Mouse (Mus musculus) cerebellum, adult 8-10 months (tissue): Measurements from ENCODE around the gene Phf6.
A peak's percentile ranks its signal among the peaks of the same experiment; 100 is the strongest.
"Not testable (repeated sequence)": the region's sequence is repeated elsewhere in the genome, so short reads cannot be mapped to it uniquely, and the experiment has no call there.

Experiments
- DNase-seq: peaks from one replicate; pipeline ENCODE4 v3.0.0; 2022

Gene Phf6

GRCm38 (mm10) chrX:52911587-52912371 lies at the start of gene Phf6:
TSS of gene Phf6 (plus strand) at chrX:52912266.
- DNase-seq: peak; percentile 84

- no peak for DNase-seq
Measured at GRCm38 (mm10) chrX:52864126-52864525, 47.9 kb upstream of the Phf6 start.

GRCm38 (mm10) chrX:52898486-52898885 lies 13.6 kb upstream of the Phf6 start:
- DNase-seq: not testable (repeated sequence)

GRCm38 (mm10) chrX:52912372-52912728 lies 284 bp downstream of the Phf6 start:
- DNase-seq: no peak

GRCm38 (mm10) chrX:52912826-52913701 lies 998 bp downstream of the Phf6 start:
- DNase-seq: no peak

- DNase-seq: no peak
Measured at GRCm38 (mm10) chrX:52913856-52914255, 1.8 kb downstream of the Phf6 start.

- no peak for DNase-seq
Measured at GRCm38 (mm10) chrX:52914705-52915104, 2.6 kb downstream of the Phf6 start.

GRCm38 (mm10) chrX:52916516-52916915 lies 4.5 kb downstream of the Phf6 start:
- DNase-seq: no peak

- DNase-seq: no peak
Measured at GRCm38 (mm10) chrX:52926726-52927125, 14.7 kb downstream of the Phf6 start.

- DNase-seq: no peak
Measured at GRCm38 (mm10) chrX:52928883-52929282, 16.8 kb downstream of the Phf6 start.

- DNase-seq: no peak
Measured at GRCm38 (mm10) chrX:52929779-52930178, 17.7 kb downstream of the Phf6 start.

- no peak for DNase-seq
Measured at GRCm38 (mm10) chrX:52930191-52930590, 18.1 kb downstream of the Phf6 start.

GRCm38 (mm10) chrX:52932161-52932560 lies 20.1 kb downstream of the Phf6 start:
- DNase-seq: no peak

- no peak for DNase-seq
Measured at GRCm38 (mm10) chrX:52934496-52934895, 22.4 kb downstream of the Phf6 start.

GRCm38 (mm10) chrX:52945509-52945908 lies 33.4 kb downstream of the Phf6 start:
- DNase-seq: no peak

- DNase-seq: no peak
Measured at GRCm38 (mm10) chrX:52949713-52950112, 37.6 kb downstream of the Phf6 start.

GRCm38 (mm10) chrX:52956942-52957341 lies 44.9 kb downstream of the Phf6 start:
- no peak for DNase-seq

- no peak for DNase-seq
Measured at GRCm38 (mm10) chrX:52961559-52962110, 49.6 kb downstream of the Phf6 start.

- DNase-seq: no peak
Measured at GRCm38 (mm10) chrX:52965149-52965548, 53.1 kb downstream of the Phf6 start.

GRCm38 (mm10) chrX:52971211-52972006 lies 59.3 kb downstream of the Phf6 start:
- DNase-seq: no peak

GRCm38 (mm10) chrX:52972129-52972528 lies 60.1 kb downstream of the Phf6 start:
- no peak for DNase-seq

- no peak for DNase-seq
Measured at GRCm38 (mm10) chrX:52972680-52973079, 60.6 kb downstream of the Phf6 start.

GRCm38 (mm10) chrX:52978576-52978975 lies 66.5 kb downstream of the Phf6 start:
- DNase-seq: no peak
